Mouse (Mus musculus): ENCODE results near the gene Bcl2l12. TPM values are rescaled to one million over a fixed set of nuclear protein-coding genes. Genes with fewer than 3 reads are reported as not detected.

Bcl2l12 gene
- polyA plus RNA-seq, 1 experiment from 2014 or later: 19.7 TPM

- Histone ChIP-seq H3K4me3 (no peak overlapping the region), H3K36me3 (no peaks in the 10 kb centered on the region), H3K9me3 (no peaks in the 10 kb centered on the region), H3K27me3 (peaks cover 53% of the 10 kb centered on the region), H3K4me1 (replicated peaks) (peaks cover 21% of the 10 kb centered on the region), H3K27ac (no peak overlapping the region), H3K4me2 (no peak overlapping the region), H3K9ac (no peak overlapping the region)
- ATAC-seq (ENCODE audit: low FRiP score): no peak
- WGBS: 76% methylated on average over 6 of the region's 6 CpGs
These were observed 48.6 kb downstream of the Bcl2l12 start for GRCm38 (mm10) chr7:44949922-44950321.

DNA sequence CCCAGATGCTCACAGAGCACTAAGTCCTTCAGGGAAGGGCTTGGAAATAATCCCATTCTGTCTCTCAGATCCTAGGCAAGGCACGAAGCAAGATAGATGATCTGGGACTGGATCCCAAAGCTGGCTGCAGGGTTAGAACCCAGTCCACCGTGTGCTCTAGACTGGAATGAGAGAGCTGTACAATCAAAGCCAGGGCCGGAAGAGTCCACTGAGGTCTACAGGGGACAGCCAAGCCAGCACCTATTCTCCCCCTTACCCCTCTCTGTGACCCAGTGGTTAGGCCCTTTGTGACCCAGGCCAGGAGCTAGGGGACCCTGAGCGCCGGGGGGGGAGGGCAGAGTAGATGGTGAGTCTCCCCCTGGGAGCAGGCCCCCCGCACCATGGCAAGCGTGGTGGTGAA is 55.6 kb downstream of the Bcl2l12 start, which contains the start of gene Tsks:
Gene Tsks (plus strand): TSS at position 301 of the 400 bp plus-strand sequence.
- ATAC-seq (ENCODE audit: low FRiP score): no peak
- Histone ChIP-seq H3K4me1 (replicated peaks) (no peaks in the 10 kb centered on the region), H3K4me2 (no peak within 1 kb of the TSS), H3K9ac (no peak within 1 kb of the TSS), H3K27me3 (peaks cover under 1% of the 10 kb centered on the region; the same call in 1 of the 2 replicates), H3K27ac (no peak within 1 kb of the TSS), H3K36me3 (no peaks in the 10 kb centered on the region), H3K4me3 (no peak within 1 kb of the TSS), H3K9me3 (no peaks in the 10 kb centered on the region)
- 75% methylated on average over 7 of the region's 7 CpGs for WGBS

Small RNA genes within 50 kb of the gene (microRNA-seq; reads per million reads assigned to microRNA genes)
- not detected for gene Mir7054

Other genes starting within 250 kb of the Bcl2l12 start
- gene Zfp473, start 247.7 kb downstream of the Bcl2l12 start, polyA plus RNA-seq (2015; fragmentation: Nextera tagmentation; extraction: Ambion mirVana): 0.78 and 0.91 TPM in 2 replicates
- 47.6 and 47.9 TPM in 2 replicates for gene Nup62, start 182.6 kb downstream of the Bcl2l12 start, polyA plus RNA-seq (2015; fragmentation: Nextera tagmentation; extraction: Ambion mirVana)
- gene Il4i1, start 182.3 kb downstream of the Bcl2l12 start, polyA plus RNA-seq (2015; fragmentation: Nextera tagmentation; extraction: Ambion mirVana): 1.6 and 1.7 TPM in 2 replicates
- 3.5 and 4.2 TPM in 2 replicates for gene Atf5, start 182.1 kb downstream of the Bcl2l12 start, polyA plus RNA-seq (2015; fragmentation: Nextera tagmentation; extraction: Ambion mirVana)
- gene Akt1s1, start 149.7 kb downstream of the Bcl2l12 start, polyA plus RNA-seq (2015; fragmentation: Nextera tagmentation; extraction: Ambion mirVana): 86.8 and 93.7 TPM in 2 replicates
- gene Tbc1d17, start 149.6 kb downstream of the Bcl2l12 start, polyA plus RNA-seq (2015; fragmentation: Nextera tagmentation; extraction: Ambion mirVana): 108 and 112 TPM in 2 replicates
- 34.1 and 35.8 TPM in 2 replicates for gene Pnkp, start 141.6 kb downstream of the Bcl2l12 start, polyA plus RNA-seq (2015; fragmentation: Nextera tagmentation; extraction: Ambion mirVana)
- gene Ptov1, start 128.9 kb downstream of the Bcl2l12 start, polyA plus RNA-seq (2015; fragmentation: Nextera tagmentation; extraction: Ambion mirVana): 495 and 503 TPM in 2 replicates
- 142 and 147 TPM in 2 replicates for gene Med25, start 106.0 kb downstream of the Bcl2l12 start, polyA plus RNA-seq (2015; fragmentation: Nextera tagmentation; extraction: Ambion mirVana)
- gene Fuz, start 102.6 kb downstream of the Bcl2l12 start, polyA plus RNA-seq (2015; fragmentation: Nextera tagmentation; extraction: Ambion mirVana): 19.3 and 19.8 TPM in 2 replicates
- 105 and 108 TPM in 2 replicates for gene Ap2a1, start 69.2 kb downstream of the Bcl2l12 start, polyA plus RNA-seq (2015; fragmentation: Nextera tagmentation; extraction: Ambion mirVana)
- 0.17 TPM in 1 of 2 replicates, not detected in the other for gene Tsks, start 55.5 kb downstream of the Bcl2l12 start, polyA plus RNA-seq (2015; fragmentation: Nextera tagmentation; extraction: Ambion mirVana)
- gene Cpt1c, start 23.9 kb downstream of the Bcl2l12 start, polyA plus RNA-seq (2015; fragmentation: Nextera tagmentation; extraction: Ambion mirVana): 52.2 and 56.3 TPM in 2 replicates
- 681 and 687 TPM in 2 replicates for gene Prmt1, start 12.1 kb downstream of the Bcl2l12 start, polyA plus RNA-seq (2015; fragmentation: Nextera tagmentation; extraction: Ambion mirVana)
- 66.7 and 68.3 TPM in 2 replicates for gene Irf3, start 1.1 kb downstream of the Bcl2l12 start, polyA plus RNA-seq (2015; fragmentation: Nextera tagmentation; extraction: Ambion mirVana)
- 42.4 and 45.2 TPM in 2 replicates for gene Scaf1, start 17.7 kb upstream of the Bcl2l12 start, polyA plus RNA-seq (2015; fragmentation: Nextera tagmentation; extraction: Ambion mirVana)
- gene Rras, start 19.2 kb upstream of the Bcl2l12 start, polyA plus RNA-seq (2015; fragmentation: Nextera tagmentation; extraction: Ambion mirVana): 11.5 and 15.4 TPM in 2 replicates
- 13.8 and 14.5 TPM in 2 replicates for gene Prr12, start 54.2 kb upstream of the Bcl2l12 start, polyA plus RNA-seq (2015; fragmentation: Nextera tagmentation; extraction: Ambion mirVana)
- gene Nosip, start 63.7 kb upstream of the Bcl2l12 start, polyA plus RNA-seq (2015; fragmentation: Nextera tagmentation; extraction: Ambion mirVana): 58.0 and 58.5 TPM in 2 replicates
- 14.8 and 17.1 TPM in 2 replicates for gene Prrg2, start 64.0 kb upstream of the Bcl2l12 start, polyA plus RNA-seq (2015; fragmentation: Nextera tagmentation; extraction: Ambion mirVana)
- gene Rcn3, start 93.5 kb upstream of the Bcl2l12 start, polyA plus RNA-seq (2015; fragmentation: Nextera tagmentation; extraction: Ambion mirVana): 93.8 and 103 TPM in 2 replicates
- 26.9 and 28.3 TPM in 2 replicates for gene Fcgrt, start 105.1 kb upstream of the Bcl2l12 start, polyA plus RNA-seq (2015; fragmentation: Nextera tagmentation; extraction: Ambion mirVana)
- 994 and 999 TPM in 2 replicates for gene Rps11, start 125.7 kb upstream of the Bcl2l12 start, polyA plus RNA-seq (2015; fragmentation: Nextera tagmentation; extraction: Ambion mirVana)
- gene Rpl13a, start 130.0 kb upstream of the Bcl2l12 start, polyA plus RNA-seq (2015; fragmentation: Nextera tagmentation; extraction: Ambion mirVana): 770 and 846 TPM in 2 replicates
- gene Gm45713, start 137.5 kb upstream of the Bcl2l12 start, polyA plus RNA-seq (2015; fragmentation: Nextera tagmentation; extraction: Ambion mirVana): 0.14 TPM in 1 of 2 replicates, not detected in the other
- 1.4 and 1.6 TPM in 2 replicates for gene Flt3l, start 137.7 kb upstream of the Bcl2l12 start, polyA plus RNA-seq (2015; fragmentation: Nextera tagmentation; extraction: Ambion mirVana)
- gene Pih1d1, start 155.6 kb upstream of the Bcl2l12 start, polyA plus RNA-seq (2015; fragmentation: Nextera tagmentation; extraction: Ambion mirVana): 85.6 and 94.4 TPM in 2 replicates
- 23.7 and 24.5 TPM in 2 replicates for gene Aldh16a1, start 155.9 kb upstream of the Bcl2l12 start, polyA plus RNA-seq (2015; fragmentation: Nextera tagmentation; extraction: Ambion mirVana)
- gene Slc17a7, start 165.2 kb upstream of the Bcl2l12 start, polyA plus RNA-seq (2015; fragmentation: Nextera tagmentation; extraction: Ambion mirVana): 0.42 and 0.62 TPM in 2 replicates
- not detected in 2 replicates for gene Gfy, start 180.9 kb upstream of the Bcl2l12 start, polyA plus RNA-seq (2015; fragmentation: Nextera tagmentation; extraction: Ambion mirVana)
- 0.66 TPM in 1 of 2 replicates, not detected in the other for gene Pth2, start 182.3 kb upstream of the Bcl2l12 start, polyA plus RNA-seq (2015; fragmentation: Nextera tagmentation; extraction: Ambion mirVana)
- gene Ccdc155, start 206.2 kb upstream of the Bcl2l12 start, polyA plus RNA-seq (2015; fragmentation: Nextera tagmentation; extraction: Ambion mirVana): 0.49 and 0.54 TPM in 2 replicates
- 5.6 and 5.7 TPM in 2 replicates for gene Dkkl1, start 213.4 kb upstream of the Bcl2l12 start, polyA plus RNA-seq (2015; fragmentation: Nextera tagmentation; extraction: Ambion mirVana)
- gene Tead2, start 217.0 kb upstream of the Bcl2l12 start, polyA plus RNA-seq (2015; fragmentation: Nextera tagmentation; extraction: Ambion mirVana): 78.6 and 79.2 TPM in 2 replicates
- gene Cd37, start 240.4 kb upstream of the Bcl2l12 start, polyA plus RNA-seq (2015; fragmentation: Nextera tagmentation; extraction: Ambion mirVana): 0.96 and 1.7 TPM in 2 replicates
- 0.18 and 0.38 TPM in 2 replicates for gene Slc6a16, start 242.4 kb upstream of the Bcl2l12 start, polyA plus RNA-seq (2015; fragmentation: Nextera tagmentation; extraction: Ambion mirVana)